Mouse (Mus musculus): ENCODE measurements at regions not wholly inside any gene's neighbourhood (a gene's known extent, or its start where the extent isn't known, plus 50 kb on each side); places are given as distances from the start of the nearest gene placed in this dataset.
A peak's percentile ranks its signal among the peaks of the same experiment; 100 is the strongest.
"Not testable (repeated sequence)": the region's sequence is repeated elsewhere in the genome, so short reads cannot be mapped to it uniquely, and the experiment has no call there.

- Histone ChIP-seq H3K4me2 (no peak overlapping the region), H3K9ac (no peak overlapping the region), H3K9me3 (no peaks in the 10 kb centered on the region), H3K4me1 (no peaks in the 10 kb centered on the region), H3K27me3 (no peaks in the 10 kb centered on the region), H3K36me3 (no peaks in the 10 kb centered on the region), H3K27ac (no peak overlapping the region), H3K4me3 (peak overlapping the region; percentile 13)
- WGBS = 3% methylated on average over 7 of the region's 7 CpGs
- ATAC-seq (ENCODE audit: insufficient number of reproducible peaks, low FRiP score, low TSS enrichment, low read depth) = no peak
Measured at GRCm38 (mm10) chrX:15322207-15322839, 1111.4 kb downstream of the H2al1n start.

DNA sequence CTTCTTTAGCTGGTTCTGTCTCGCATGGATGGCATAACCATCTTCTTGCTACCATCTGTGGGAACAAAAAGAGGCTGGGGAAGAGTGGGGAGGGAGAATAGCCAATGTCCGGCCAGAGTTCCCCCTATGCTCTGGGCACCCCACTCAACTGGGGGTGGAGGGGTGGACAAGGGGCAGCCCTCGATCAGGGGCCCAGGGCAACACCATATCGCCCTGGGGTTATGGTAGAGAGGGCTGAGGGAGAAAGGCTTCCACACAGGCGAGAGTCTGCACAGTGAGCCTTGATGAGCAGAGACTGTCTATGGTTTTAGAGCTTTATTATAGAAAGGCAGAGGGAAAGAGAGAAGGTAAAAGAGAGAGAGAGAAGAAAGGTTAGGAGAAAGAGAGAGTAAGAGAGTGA, 1112.0 kb downstream of the H2al1n start:
- no peak overlapping the region for H3K4me2 ChIP-seq
- H3K36me3 ChIP-seq = no peaks in the 10 kb centered on the region
- ATAC-seq (ENCODE audit: insufficient number of reproducible peaks, low FRiP score, low TSS enrichment, low read depth) = no peak
- H3K4me3 ChIP-seq = no peak overlapping the region
- H3K4me1 ChIP-seq = no peaks in the 10 kb centered on the region
- H3K9me3 ChIP-seq = no peaks in the 10 kb centered on the region
- H3K9ac ChIP-seq = no peak overlapping the region
- H3K27me3 ChIP-seq = no peaks in the 10 kb centered on the region
- WGBS = 53% methylated on average over 5 of the region's 5 CpGs
- H3K27ac ChIP-seq = no peak overlapping the region

GRCm38 (mm10) chrX:15365135-15365534, 1154.2 kb downstream of the H2al1n start:
- H3K36me3 ChIP-seq; H3K4me3 ChIP-seq; H3K9ac ChIP-seq; H3K9me3 ChIP-seq; H3K4me2 ChIP-seq; H3K27me3 ChIP-seq; ATAC-seq (ENCODE audit: insufficient number of reproducible peaks, low FRiP score, low TSS enrichment, low read depth); H3K4me1 ChIP-seq; H3K27ac ChIP-seq: not testable (repeated sequence)
- whole genome bisulfite sequencing = 82% methylated on average over 6 of the region's 6 CpGs

All from limb, embryonic 15.5 days (tissue).